Mouse (Mus musculus): ENCODE measurements around the gene Olfr145. TPM values are rescaled to one million over a fixed set of nuclear protein-coding genes. Genes with fewer than 3 reads are reported as not detected.

The Olfr145 gene
- polyA plus RNA-seq, 2 experiments = not detected

GRCm38 (mm10) chr9:37871536-37871935 is 25.0 kb upstream of the Olfr145 start:
- H3K4me1 ChIP-seq (ENCODE audit: control insufficient read depth, insufficient read depth, low read length) = no peaks in the 10 kb centered on the region
- H3K9ac ChIP-seq (ENCODE audit: low read depth, low read length, severe bottlenecking) = no peak overlapping the region
- H3K27ac ChIP-seq (replicated peaks; ENCODE audit: low read depth, low read length) = no peak overlapping the region
- no peak overlapping the region for H3K4me2 ChIP-seq (replicated peaks; ENCODE audit: low read depth, low read length, severe bottlenecking)
- H3K27me3 ChIP-seq (ENCODE audit: control insufficient read depth, insufficient read depth, low read length) = no peaks in the 10 kb centered on the region
- no peak for ATAC-seq (ENCODE audit: low FRiP score, low read depth)
- no peaks in the 10 kb centered on the region for H3K36me3 ChIP-seq (ENCODE audit: control insufficient read depth, insufficient read depth, low read length)
- no peak for DNase-seq (ENCODE audit: low spot score)
- 64% methylated on average over 1 of the region's 1 CpGs for WGBS
- no peak for TF ChIP-seq POLR2A (IDR thresholded peaks at IDR 0.05; ENCODE audit: borderline replicate concordance, extremely low read depth, insufficient read depth, insufficient read length)
- no peak overlapping the region for H3K4me3 ChIP-seq (replicated peaks; ENCODE audit: low read length)
- H3K9me3 ChIP-seq (ENCODE audit: control insufficient read depth, low read length) = no peaks in the 10 kb centered on the region

- no peak for DNase-seq (ENCODE audit: low spot score)
- WGBS = 31% methylated on average over 2 of the region's 2 CpGs
These were observed 5.6 kb upstream of the Olfr145 start for GRCm38 (mm10) chr9:37890960-37891359.

GRCm38 (mm10) chr9:37905555-37905954 is 9.0 kb downstream of the Olfr145 start:
- no peak for ATAC-seq (ENCODE audit: low FRiP score, low read depth)
- H3K4me1 ChIP-seq (ENCODE audit: control insufficient read depth, insufficient read depth, low read length) = no peaks in the 10 kb centered on the region
- no peak for DNase-seq (ENCODE audit: low spot score)
- WGBS = 67% methylated on average over 3 of the region's 3 CpGs
- no peaks in the 10 kb centered on the region for H3K27me3 ChIP-seq (ENCODE audit: control insufficient read depth, insufficient read depth, low read length)
- no peak for TF ChIP-seq POLR2A (IDR thresholded peaks at IDR 0.05; ENCODE audit: borderline replicate concordance, extremely low read depth, insufficient read depth, insufficient read length)
- H3K4me3 ChIP-seq (replicated peaks; ENCODE audit: low read length) = no peak overlapping the region
- no peaks in the 10 kb centered on the region for H3K36me3 ChIP-seq (ENCODE audit: control insufficient read depth, insufficient read depth, low read length)
- no peaks in the 10 kb centered on the region for H3K9me3 ChIP-seq (ENCODE audit: control insufficient read depth, low read length)
- no peak overlapping the region for H3K27ac ChIP-seq (replicated peaks; ENCODE audit: low read depth, low read length)
- no peak overlapping the region for H3K4me2 ChIP-seq (replicated peaks; ENCODE audit: low read depth, low read length, severe bottlenecking)
- no peak overlapping the region for H3K9ac ChIP-seq (ENCODE audit: low read depth, low read length, severe bottlenecking)

More at GRCm38 (mm10) chr9:37890960-37891359, 5.6 kb upstream of the Olfr145 start:
- H3K4me3 ChIP-seq (replicated peaks; ENCODE audit: low read length) = no peak overlapping the region
- no peaks in the 10 kb centered on the region for H3K36me3 ChIP-seq (ENCODE audit: control insufficient read depth, insufficient read depth, low read length)
- TF ChIP-seq POLR2A (IDR thresholded peaks at IDR 0.05; ENCODE audit: borderline replicate concordance, extremely low read depth, insufficient read depth, insufficient read length) = no peak
- H3K9me3 ChIP-seq (ENCODE audit: control insufficient read depth, low read length) = no peaks in the 10 kb centered on the region
- no peaks in the 10 kb centered on the region for H3K4me1 ChIP-seq (ENCODE audit: control insufficient read depth, insufficient read depth, low read length)
- no peaks in the 10 kb centered on the region for H3K27me3 ChIP-seq (ENCODE audit: control insufficient read depth, insufficient read depth, low read length)
- no peak overlapping the region for H3K9ac ChIP-seq (ENCODE audit: low read depth, low read length, severe bottlenecking)
- no peak for ATAC-seq (ENCODE audit: low FRiP score, low read depth)
- no peak overlapping the region for H3K27ac ChIP-seq (replicated peaks; ENCODE audit: low read depth, low read length)
- H3K4me2 ChIP-seq (replicated peaks; ENCODE audit: low read depth, low read length, severe bottlenecking) = no peak overlapping the region

GRCm38 (mm10) chr9:37917540-37917939 is 21.0 kb downstream of the Olfr145 start, which contains the start of gene Olfr878:
TSS of gene Olfr878 (plus strand) at chr9:37917840.
- Histone ChIP-seq H3K27me3 (ENCODE audit: control insufficient read depth, insufficient read depth, low read length) (no peaks in the 10 kb centered on the region), H3K4me3 (replicated peaks; ENCODE audit: low read length) (no peak within 1 kb of the TSS), H3K9ac (ENCODE audit: low read depth, low read length, severe bottlenecking) (no peak within 1 kb of the TSS), H3K27ac (replicated peaks; ENCODE audit: low read depth, low read length) (no peak within 1 kb of the TSS), H3K36me3 (ENCODE audit: control insufficient read depth, insufficient read depth, low read length) (no peaks in the 10 kb centered on the region), H3K4me2 (replicated peaks; ENCODE audit: low read depth, low read length, severe bottlenecking) (no peak within 1 kb of the TSS), H3K9me3 (ENCODE audit: control insufficient read depth, low read length) (no peaks in the 10 kb centered on the region), H3K4me1 (ENCODE audit: control insufficient read depth, insufficient read depth, low read length) (no peaks in the 10 kb centered on the region)
- WGBS = 77% methylated on average over 2 of the region's 2 CpGs
- TF ChIP-seq POLR2A (IDR thresholded peaks at IDR 0.05; ENCODE audit: borderline replicate concordance, extremely low read depth, insufficient read depth, insufficient read length) = no peak
- no peak for ATAC-seq (ENCODE audit: low FRiP score, low read depth)
- DNase-seq (ENCODE audit: low spot score) = no peak

DNA sequence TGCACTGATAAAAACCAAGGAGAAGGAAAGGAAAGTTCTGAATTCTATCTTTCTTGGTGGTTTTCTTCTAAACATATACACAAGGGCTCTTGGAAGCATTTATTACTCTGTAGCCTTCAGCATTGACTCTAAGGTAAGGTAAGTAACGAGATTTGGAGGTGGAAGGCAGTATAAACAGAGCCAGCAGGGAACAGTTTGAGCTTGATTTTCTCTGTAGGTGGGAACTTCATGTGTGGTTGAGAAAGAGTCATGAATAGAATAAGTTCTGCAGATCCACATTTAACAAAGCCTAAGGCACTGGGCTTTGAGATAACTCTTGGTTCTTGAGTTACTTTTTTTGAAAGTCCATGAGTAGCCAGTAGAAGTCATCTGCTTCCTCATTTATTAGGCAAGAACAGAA is 21.5 kb downstream of the Olfr145 start:
- H3K4me3 ChIP-seq (replicated peaks; ENCODE audit: low read length) = no peak overlapping the region
- 42% methylated on average over 1 of the region's 1 CpGs for WGBS
- no peaks in the 10 kb centered on the region for H3K36me3 ChIP-seq (ENCODE audit: control insufficient read depth, insufficient read depth, low read length)
- TF ChIP-seq POLR2A (IDR thresholded peaks at IDR 0.05; ENCODE audit: borderline replicate concordance, extremely low read depth, insufficient read depth, insufficient read length) = no peak
- H3K4me2 ChIP-seq (replicated peaks; ENCODE audit: low read depth, low read length, severe bottlenecking) = no peak overlapping the region
- no peak overlapping the region for H3K27ac ChIP-seq (replicated peaks; ENCODE audit: low read depth, low read length)
- ATAC-seq (ENCODE audit: low FRiP score, low read depth) (no peak), DNase-seq (ENCODE audit: low spot score) (no peak)
- H3K27me3 ChIP-seq (ENCODE audit: control insufficient read depth, insufficient read depth, low read length) = no peaks in the 10 kb centered on the region
- no peaks in the 10 kb centered on the region for H3K4me1 ChIP-seq (ENCODE audit: control insufficient read depth, insufficient read depth, low read length)
- no peak overlapping the region for H3K9ac ChIP-seq (ENCODE audit: low read depth, low read length, severe bottlenecking)
- H3K9me3 ChIP-seq (ENCODE audit: control insufficient read depth, low read length) = no peaks in the 10 kb centered on the region

- no peak overlapping the region for H3K9ac ChIP-seq (ENCODE audit: low read depth, low read length, severe bottlenecking)
- WGBS = 76% methylated on average over 5 of the region's 5 CpGs
- DNase-seq (ENCODE audit: low spot score) = no peak
- H3K27me3 ChIP-seq (ENCODE audit: control insufficient read depth, insufficient read depth, low read length) = no peaks in the 10 kb centered on the region
- H3K4me2 ChIP-seq (replicated peaks; ENCODE audit: low read depth, low read length, severe bottlenecking) = no peak overlapping the region
- H3K4me1 ChIP-seq (ENCODE audit: control insufficient read depth, insufficient read depth, low read length) = no peaks in the 10 kb centered on the region
- H3K36me3 ChIP-seq (ENCODE audit: control insufficient read depth, insufficient read depth, low read length) = no peaks in the 10 kb centered on the region
- H3K9me3 ChIP-seq (ENCODE audit: control insufficient read depth, low read length) = no peaks in the 10 kb centered on the region
- ATAC-seq (ENCODE audit: low FRiP score, low read depth) = no peak
- H3K27ac ChIP-seq (replicated peaks; ENCODE audit: low read depth, low read length) = no peak overlapping the region
- TF ChIP-seq POLR2A (IDR thresholded peaks at IDR 0.05; ENCODE audit: borderline replicate concordance, extremely low read depth, insufficient read depth, insufficient read length) = no peak
- no peak overlapping the region for H3K4me3 ChIP-seq (replicated peaks; ENCODE audit: low read length)
These were observed 27.7 kb downstream of the Olfr145 start for GRCm38 (mm10) chr9:37924194-37924593.
